Mouse (Mus musculus) bone marrow macrophage, adult 2 months (primary cell): Measurements from ENCODE around the gene Tead1. TPM values are rescaled to one million over a fixed set of nuclear protein-coding genes. Genes with fewer than 3 reads are reported as not detected.

ENCODE experiments used
- H3K27ac ChIP-seq: 2 replicates; pipeline ENCODE4 v1.5.1; 2012; ENCODE audit warnings: low read depth, low read length; ENCODE audit not compliant: insufficient read depth
- H3K4me1 ChIP-seq: 2 replicates; pipeline ENCODE4 v1.6.1; 2012; ENCODE audit warnings: low read length; ENCODE audit not compliant: control insufficient read depth, insufficient read depth
- H3K4me3 ChIP-seq: 2 replicates; pipeline ENCODE4 v1.5.1; 2012; ENCODE audit warnings: mild to moderate bottlenecking, low read length, moderate library complexity; ENCODE audit not compliant: insufficient read depth
- CTCF ChIP-seq: IDR thresholded peaks from 2 replicates; pipeline ENCODE4 v1.5.1; 2012; ENCODE audit warnings: low read depth, mild to moderate bottlenecking, low read length, moderate library complexity
- POLR2A ChIP-seq: IDR thresholded peaks from 2 replicates; pipeline ENCODE4 v1.6.1; 2012; ENCODE audit warnings: mild to moderate bottlenecking, low read depth, low read length, borderline replicate concordance
- polyA plus RNA-seq: library from polyadenylated mRNA; stranded (reverse); fragments of >200 nt; gene quantifications from 2 replicates; pipeline ENCODE4 v1.2.4, GENCODE M21; 2012; ENCODE audit not compliant: missing spikeins, insufficient read depth, insufficient read length

Gene Tead1
- polyA plus RNA-seq, 1 experiment: 0.67 TPM

GRCm38 (mm10) chr7:112688425-112689001 is 9.4 kb downstream of the Tead1 start:
- no peak overlapping the region for H3K4me3 ChIP-seq
- H3K27ac ChIP-seq: no peak overlapping the region
- H3K4me1 ChIP-seq: no peaks in the 10 kb centered on the region
- no peak for TF ChIP-seq CTCF
- TF ChIP-seq POLR2A: no peak

GRCm38 (mm10) chr7:112690836-112691781 is 12.0 kb downstream of the Tead1 start:
- TF ChIP-seq POLR2A: no peak
- no peak for TF ChIP-seq CTCF
- no peak overlapping the region for H3K27ac ChIP-seq
- H3K4me1 ChIP-seq: no peaks in the 10 kb centered on the region

GRCm38 (mm10) chr7:112693566-112693965 is 14.4 kb downstream of the Tead1 start:
- TF ChIP-seq POLR2A: no peak
- TF ChIP-seq CTCF: no peak
- Histone ChIP-seq H3K27ac (no peak overlapping the region), H3K4me3 (no peak overlapping the region), H3K4me1 (peaks cover 12% of the 10 kb centered on the region)

More at GRCm38 (mm10) chr7:112690836-112691781, 12.0 kb downstream of the Tead1 start:
- no peak overlapping the region for H3K4me3 ChIP-seq

GRCm38 (mm10) chr7:112696777-112697161 is 17.7 kb downstream of the Tead1 start:
- Histone ChIP-seq H3K4me1 (peaks cover 12% of the 10 kb centered on the region), H3K4me3 (no peak overlapping the region), H3K27ac (no peak overlapping the region)
- TF ChIP-seq POLR2A (no peak), CTCF (no peak)

GRCm38 (mm10) chr7:112697162-112697841 is 18.2 kb downstream of the Tead1 start:
- Histone ChIP-seq H3K4me1 (peaks cover 12% of the 10 kb centered on the region), H3K27ac (no peak overlapping the region), H3K4me3 (no peak overlapping the region)
- TF ChIP-seq POLR2A: no peak
- TF ChIP-seq CTCF: no peak

GRCm38 (mm10) chr7:112700082-112700481 is 21.0 kb downstream of the Tead1 start:
- Histone ChIP-seq H3K4me1 (peaks cover 12% of the 10 kb centered on the region), H3K27ac (no peak overlapping the region), H3K4me3 (no peak overlapping the region)
- no peak for TF ChIP-seq POLR2A
- no peak for TF ChIP-seq CTCF

GRCm38 (mm10) chr7:112703341-112703740 is 24.2 kb downstream of the Tead1 start:
- H3K27ac ChIP-seq: no peak overlapping the region
- no peaks in the 10 kb centered on the region for H3K4me1 ChIP-seq
- no peak for TF ChIP-seq POLR2A
- TF ChIP-seq CTCF: no peak
- H3K4me3 ChIP-seq: no peak overlapping the region

- no peak for TF ChIP-seq CTCF
- TF ChIP-seq POLR2A: no peak
- Histone ChIP-seq H3K4me3 (no peak overlapping the region), H3K4me1 (no peaks in the 10 kb centered on the region), H3K27ac (no peak overlapping the region)
These were observed 26.8 kb downstream of the Tead1 start for GRCm38 (mm10) chr7:112705870-112706269.

GRCm38 (mm10) chr7:112706756-112707155 is 27.6 kb downstream of the Tead1 start:
- Histone ChIP-seq H3K4me1 (no peaks in the 10 kb centered on the region), H3K4me3 (no peak overlapping the region), H3K27ac (no peak overlapping the region)
- TF ChIP-seq CTCF (no peak), POLR2A (no peak)
